Mouse (Mus musculus) cortical plate, adult 2 months (tissue): ENCODE results near the gene Ctps2. TPM values are rescaled to one million over a fixed set of nuclear protein-coding genes. Genes with fewer than 3 reads are reported as not detected.
A peak's percentile ranks its signal among the peaks of the same experiment; 100 is the strongest.

Experiments used
- H3K27ac ChIP-seq: fragments of 200-500 bp; 2 replicates; pipeline ENCODE4 v1.5.1; 2012; ENCODE audit warnings: low read length, control low read depth, inconsistent platforms; ENCODE audit not compliant: insufficient read depth
- H3K4me1 ChIP-seq: fragments of 200-500 bp; 2 replicates; pipeline ENCODE4 v1.6.1; 2011; ENCODE audit warnings: low read length; ENCODE audit not compliant: control insufficient read depth, insufficient read depth
- H3K4me3 ChIP-seq: fragments of 200-500 bp; 2 replicates; pipeline ENCODE4 v1.5.1; 2011; ENCODE audit warnings: mild to moderate bottlenecking, low read length, control low read depth; ENCODE audit not compliant: insufficient read depth
- CTCF ChIP-seq: fragments of 200-500 bp; IDR thresholded peaks from 2 replicates; pipeline ENCODE4 v1.5.1; 2011; ENCODE audit warnings: mild to moderate bottlenecking, control low read depth, low read length; ENCODE audit not compliant: insufficient read depth; ENCODE audit errors: extremely low read depth
- POLR2A ChIP-seq: fragments of 200-500 bp; IDR thresholded peaks from 2 replicates; pipeline ENCODE4 v1.6.1; 2011; ENCODE audit warnings: mild to moderate bottlenecking, low read length, control low read depth; ENCODE audit not compliant: insufficient read depth; ENCODE audit errors: extremely low read depth
- polyA plus RNA-seq: library from polyadenylated mRNA; depleted of rRNA; stranded (reverse); fragments of >200 nt; gene quantifications from 2 replicates; pipeline ENCODE4 v1.2.3, GENCODE M21; 2012

The Ctps2 gene
- polyA plus RNA-seq, 1 experiment = 94.3 TPM

DNA sequence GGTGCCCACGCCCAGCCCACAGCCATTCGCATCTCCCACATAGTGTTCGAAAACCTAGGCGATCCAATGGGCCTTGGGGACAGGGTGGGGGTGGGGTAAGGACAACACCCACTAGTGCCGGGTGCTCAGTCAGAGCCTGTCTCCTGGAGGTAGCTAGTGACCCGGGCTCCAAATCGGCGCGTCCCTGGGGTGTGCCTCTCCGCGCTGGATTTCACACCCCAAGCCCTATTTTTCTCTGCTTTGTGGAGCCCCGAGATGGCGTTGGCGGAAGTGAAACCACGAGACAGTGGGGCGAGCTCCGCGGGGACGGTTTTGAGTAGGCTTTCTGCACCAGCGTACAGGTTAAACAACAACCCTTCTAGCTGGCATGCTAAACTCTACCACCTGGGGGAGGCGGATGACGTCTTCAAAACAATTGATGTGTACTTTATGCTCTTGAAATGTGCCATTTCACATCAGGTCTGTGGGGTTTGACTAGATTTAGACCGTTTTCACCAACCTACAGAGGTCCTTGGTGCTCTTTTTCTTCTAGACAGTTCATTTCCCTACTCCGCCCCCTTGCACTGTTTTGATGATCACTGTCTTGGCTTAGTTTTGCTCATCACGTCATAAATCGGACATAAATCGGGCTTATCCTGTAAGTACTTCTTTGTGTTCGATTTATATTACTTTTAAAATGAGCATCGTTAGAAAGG lies 1.1 kb downstream of the Ctps2 start:
- no peak for TF ChIP-seq CTCF
- no peak for TF ChIP-seq POLR2A
- Histone ChIP-seq H3K27ac (peak overlapping the region; percentile 97), H3K4me3 (peak overlapping the region; percentile 95), H3K4me1 (no peaks in the 10 kb centered on the region)

DNA sequence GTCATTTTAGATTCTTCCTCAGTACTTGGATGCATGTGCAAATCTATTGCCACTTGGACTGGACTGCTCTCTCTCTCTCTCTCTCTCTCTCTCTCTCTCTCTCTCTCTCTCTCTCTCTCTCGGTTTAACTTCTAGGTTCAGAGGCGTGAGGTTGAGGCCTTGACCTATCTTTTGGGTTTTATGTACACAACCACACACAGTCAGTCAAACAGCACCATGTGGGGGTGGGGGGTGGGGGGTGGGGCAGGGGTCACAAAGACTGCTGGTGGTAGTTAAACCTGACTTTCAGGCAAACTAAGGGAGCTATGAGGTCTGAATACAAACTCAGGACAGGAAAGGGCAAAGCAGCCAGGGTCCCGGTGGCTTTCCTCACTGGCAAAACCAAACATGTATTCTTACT lies 6.5 kb downstream of the Ctps2 start:
- H3K4me1 ChIP-seq = no peaks in the 10 kb centered on the region
- TF ChIP-seq CTCF = no peak
- no peak for TF ChIP-seq POLR2A
- no peak overlapping the region for H3K27ac ChIP-seq
- no peak overlapping the region for H3K4me3 ChIP-seq

DNA sequence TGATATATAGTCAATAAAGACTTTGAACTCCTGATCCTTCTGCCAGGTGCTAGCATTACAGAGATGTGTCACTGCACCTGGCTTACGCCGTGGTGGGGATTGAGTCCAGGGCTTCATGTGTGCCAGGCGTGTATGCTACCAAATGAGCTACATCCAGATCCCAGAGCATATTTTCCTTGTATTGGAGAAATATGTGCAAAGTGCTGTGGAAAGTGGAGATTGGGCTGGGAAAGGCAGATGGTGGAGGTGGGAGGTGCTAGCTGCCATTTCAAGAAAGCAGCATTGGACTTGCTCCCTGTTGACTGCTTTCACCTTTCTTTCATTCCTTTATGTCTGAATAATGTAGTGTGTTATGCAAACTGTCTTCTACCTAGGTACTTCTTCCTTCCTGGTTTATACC lies 12.6 kb downstream of the Ctps2 start:
- no peaks in the 10 kb centered on the region for H3K4me1 ChIP-seq
- H3K27ac ChIP-seq = no peak overlapping the region
- no peak for TF ChIP-seq CTCF
- TF ChIP-seq POLR2A = no peak
- H3K4me3 ChIP-seq = no peak overlapping the region

DNA sequence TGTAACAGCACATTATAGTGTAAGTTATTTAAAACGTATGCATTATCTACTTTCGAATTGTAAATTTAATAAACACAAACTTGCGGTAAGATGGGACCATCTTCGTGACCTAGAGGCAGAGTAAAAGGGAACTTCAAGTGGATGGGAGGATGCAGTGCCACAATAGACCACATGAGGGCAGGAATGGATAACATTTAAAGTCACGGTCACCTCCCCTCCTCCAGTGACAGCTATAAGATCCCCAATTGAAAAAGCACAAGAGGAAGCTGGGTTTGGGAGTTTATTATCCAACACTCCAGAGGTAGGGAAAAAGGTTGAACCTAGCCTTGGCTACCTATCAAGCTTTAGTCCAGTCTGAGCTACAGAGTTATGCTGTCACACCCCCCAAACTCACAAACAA lies 14.7 kb downstream of the Ctps2 start:
- Histone ChIP-seq H3K4me3 (no peak overlapping the region), H3K27ac (no peak overlapping the region), H3K4me1 (no peaks in the 10 kb centered on the region)
- TF ChIP-seq CTCF = peak; percentile 62
- TF ChIP-seq POLR2A = no peak

DNA sequence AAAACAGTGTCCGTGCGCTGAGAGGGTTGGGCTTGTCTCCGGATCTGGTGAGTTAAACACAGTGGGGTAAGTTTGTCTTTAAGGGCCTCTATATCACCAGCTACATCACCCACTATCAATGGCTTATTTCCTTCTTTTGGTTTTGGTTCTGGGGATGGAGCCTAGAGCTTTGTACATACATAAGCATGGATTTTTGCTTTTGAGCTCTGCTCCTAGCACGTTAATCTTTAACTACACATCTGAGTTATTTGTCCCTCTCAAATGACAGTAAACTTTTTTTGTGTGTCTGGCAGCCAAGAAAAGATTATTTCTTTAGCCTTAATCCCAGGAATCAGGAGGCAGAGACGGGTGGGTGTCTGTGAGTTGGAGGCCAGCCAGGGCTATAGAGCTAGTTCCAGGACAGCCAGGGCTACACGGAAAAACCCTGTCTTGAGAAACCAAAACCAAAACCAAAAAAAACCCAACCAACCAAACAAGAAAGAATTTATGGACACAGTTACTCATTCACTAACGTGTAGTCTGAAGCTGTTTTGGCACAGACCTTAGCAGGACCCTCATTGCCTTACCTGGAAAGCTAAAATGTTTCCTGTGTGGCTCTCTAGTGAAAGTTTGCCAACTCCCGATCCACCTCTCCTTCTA lies 20.6 kb downstream of the Ctps2 start:
- TF ChIP-seq CTCF (no peak), POLR2A (no peak)
- H3K27ac ChIP-seq = no peak overlapping the region
- H3K4me3 ChIP-seq = no peak overlapping the region
- H3K4me1 ChIP-seq = no peaks in the 10 kb centered on the region

DNA sequence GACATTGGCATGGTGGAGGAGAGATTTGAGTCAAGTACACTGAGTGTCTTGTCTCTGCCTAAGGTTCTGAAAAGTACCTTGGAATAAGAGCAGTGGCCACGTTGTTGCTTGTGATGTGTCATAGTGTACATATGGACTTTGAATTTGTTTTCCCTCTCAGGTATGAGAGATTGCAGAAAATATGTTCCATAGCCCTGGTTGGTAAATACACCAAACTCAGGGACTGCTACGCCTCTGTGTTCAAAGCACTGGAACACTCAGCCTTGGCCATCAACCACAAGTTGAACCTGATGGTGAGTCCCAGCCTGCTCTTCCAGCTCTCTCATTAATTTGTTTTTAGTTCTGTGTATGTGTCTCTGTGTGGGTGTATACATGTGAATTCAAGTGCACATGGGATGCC lies 30.4 kb downstream of the Ctps2 start:
- Histone ChIP-seq H3K27ac (no peak overlapping the region), H3K4me3 (no peak overlapping the region), H3K4me1 (no peaks in the 10 kb centered on the region)
- no peak for TF ChIP-seq POLR2A
- no peak for TF ChIP-seq CTCF

DNA sequence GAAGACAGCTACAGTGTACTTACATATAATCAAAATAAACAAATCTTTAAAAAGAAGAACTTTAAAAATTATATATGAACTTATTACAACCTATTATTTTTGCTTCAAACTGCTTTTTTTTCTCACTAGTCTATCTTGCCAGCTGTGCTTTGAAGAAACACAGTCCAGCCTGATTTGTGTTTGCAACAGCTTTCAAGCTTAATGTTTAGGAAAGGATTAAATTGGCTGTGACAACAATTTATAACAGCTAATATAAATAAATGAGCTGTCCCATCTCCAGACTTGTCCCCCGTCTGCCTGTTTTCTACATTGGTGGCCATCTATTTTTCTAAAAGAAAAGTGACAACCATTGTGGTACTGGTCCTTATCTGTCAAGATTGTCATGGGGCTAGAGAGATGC lies 41.0 kb downstream of the Ctps2 start:
- no peaks in the 10 kb centered on the region for H3K4me1 ChIP-seq
- H3K27ac ChIP-seq = no peak overlapping the region
- no peak for TF ChIP-seq POLR2A
- no peak for TF ChIP-seq CTCF
- H3K4me3 ChIP-seq = no peak overlapping the region

DNA sequence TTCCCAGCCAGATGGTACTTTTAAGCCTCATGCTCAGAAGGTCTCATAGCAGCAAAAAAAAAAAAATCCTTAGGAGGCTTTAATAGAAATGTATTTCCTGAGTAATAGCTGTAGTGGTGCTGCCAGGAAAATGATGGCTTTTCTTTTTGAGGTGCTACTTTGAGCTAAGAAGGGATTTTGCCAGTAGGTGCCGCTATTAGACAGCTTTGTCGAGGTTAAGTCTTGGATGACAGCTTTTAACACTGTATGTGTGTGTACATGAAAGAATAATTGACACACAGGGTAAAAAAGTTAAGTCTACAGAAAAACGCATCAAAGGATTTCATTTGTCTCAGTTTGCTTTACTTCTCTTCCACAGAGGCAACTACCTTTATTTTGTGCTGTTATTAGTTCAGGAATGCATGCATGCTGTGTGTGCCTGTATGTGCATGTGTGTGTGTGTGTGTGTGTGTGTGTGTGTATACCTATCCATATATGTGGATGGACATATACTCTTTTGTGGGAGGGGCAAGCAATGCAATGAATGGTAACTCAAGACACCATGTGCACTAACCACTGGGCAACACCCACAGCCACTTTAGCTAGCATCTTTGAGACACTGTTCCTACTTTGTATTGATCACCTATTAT lies 48.9 kb downstream of the Ctps2 start:
- Histone ChIP-seq H3K4me1 (no peaks in the 10 kb centered on the region), H3K4me3 (no peak overlapping the region), H3K27ac (no peak overlapping the region)
- no peak for TF ChIP-seq POLR2A
- TF ChIP-seq CTCF = peak; percentile 27; the same call in 1 of the 2 replicates

DNA sequence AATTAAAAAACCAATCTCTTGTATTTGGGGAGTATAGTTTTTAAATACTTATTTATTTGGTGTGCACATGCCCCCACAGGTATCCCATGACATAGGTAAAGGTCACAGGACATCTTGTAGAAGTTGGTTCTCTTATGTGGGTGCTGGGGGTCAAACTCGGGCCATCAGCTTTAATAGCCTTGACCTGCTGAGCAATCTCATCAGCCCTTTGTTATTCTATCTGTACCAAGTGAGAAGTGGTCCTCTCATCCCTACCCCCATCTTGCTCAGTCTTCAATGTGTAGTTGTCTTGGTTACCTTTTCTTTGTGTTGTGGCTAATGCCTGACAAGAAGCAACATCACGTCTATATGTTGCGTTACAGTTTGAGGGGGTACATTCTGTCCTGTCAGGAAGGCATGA lies 56.9 kb downstream of the Ctps2 start:
- no peak overlapping the region for H3K4me3 ChIP-seq
- H3K27ac ChIP-seq = no peak overlapping the region
- no peaks in the 10 kb centered on the region for H3K4me1 ChIP-seq
- no peak for TF ChIP-seq CTCF
- TF ChIP-seq POLR2A = no peak

DNA sequence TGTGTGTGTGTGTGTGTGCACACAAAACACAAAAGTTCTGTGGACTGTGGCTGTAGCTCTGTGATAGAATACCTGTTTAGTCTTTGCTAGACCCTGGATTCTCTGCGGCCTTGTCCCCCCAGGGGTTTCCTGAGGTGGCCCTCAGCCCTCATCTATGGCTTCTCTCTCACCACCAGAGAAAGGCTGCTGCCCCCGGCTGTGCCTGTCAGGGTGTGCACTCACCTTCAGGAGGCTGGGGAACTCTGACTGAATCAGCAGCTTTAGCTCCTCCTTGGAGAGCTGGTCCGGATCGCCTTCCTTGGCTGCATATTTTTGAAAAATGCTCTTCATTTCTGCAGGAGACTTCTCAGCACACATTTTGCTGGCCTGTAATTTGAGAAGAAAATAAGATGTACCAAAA lies 62.8 kb downstream of the Ctps2 start:
- TF ChIP-seq POLR2A (no peak), CTCF (no peak)

More for the DNA sequence above, 62.8 kb downstream of the Ctps2 start:
- Histone ChIP-seq H3K4me3 (no peak overlapping the region), H3K27ac (no peak overlapping the region), H3K4me1 (no peaks in the 10 kb centered on the region)
